Mouse (Mus musculus): Measurements from ENCODE around the gene Lcn9.

Gene Lcn9

GRCm38 (mm10) chr2:25847226-25847625 is 24.3 kb downstream of the Lcn9 start, which contains the start of gene Sohlh1:
Gene Sohlh1 (minus strand): TSS chr2:25847248.
- DNase-seq (ENCODE audit: low spot score in 2 of 2), result no peak

- peak in 1 of 2 experiments; percentile 44 for DNase-seq (ENCODE audit: low spot score in 2 of 2)
These were observed 27.4 kb downstream of the Lcn9 start for GRCm38 (mm10) chr2:25850330-25850729.

GRCm38 (mm10) chr2:25852626-25853025 is 29.7 kb downstream of the Lcn9 start:
- DNase-seq (ENCODE audit: low spot score in 2 of 2), result peak; percentile 57 to 60

GRCm38 (mm10) chr2:25853998-25854397 is 31.0 kb downstream of the Lcn9 start:
- DNase-seq (ENCODE audit: low spot score in 2 of 2), result no peak

GRCm38 (mm10) chr2:25859891-25860290 is 36.9 kb downstream of the Lcn9 start:
- no peak for DNase-seq (ENCODE audit: low spot score in 2 of 2)

GRCm38 (mm10) chr2:25862038-25862437 is 39.1 kb downstream of the Lcn9 start:
- no peak for DNase-seq (ENCODE audit: low spot score in 2 of 2)

- no peak for DNase-seq (ENCODE audit: low spot score in 2 of 2)
These were observed 39.8 kb downstream of the Lcn9 start for GRCm38 (mm10) chr2:25862696-25863270.

GRCm38 (mm10) chr2:25863337-25864131 is 40.6 kb downstream of the Lcn9 start, which contains the start of gene Kcnt1:
Gene Kcnt1 (plus strand): TSS chr2:25863734.
- peak in 1 of 2 experiments; percentile 54 for DNase-seq (ENCODE audit: low spot score in 2 of 2)

- DNase-seq (ENCODE audit: low spot score in 2 of 2), result no peak
These were observed 41.3 kb downstream of the Lcn9 start for GRCm38 (mm10) chr2:25864230-25864629.

- DNase-seq (ENCODE audit: low spot score in 2 of 2), result peak in 1 of 2 experiments; percentile 75
These were observed 42.5 kb downstream of the Lcn9 start for GRCm38 (mm10) chr2:25865412-25865811.

- peak; percentile 51 to 56 for DNase-seq (ENCODE audit: low spot score in 2 of 2)
These were observed 43.7 kb downstream of the Lcn9 start for GRCm38 (mm10) chr2:25866656-25867055.
